Mouse (Mus musculus): ENCODE data around the gene Prkd1. TPM values are rescaled to one million over a fixed set of nuclear protein-coding genes. Genes with fewer than 3 reads are reported as not detected.
"Not testable (repeated sequence)": the region's sequence is repeated elsewhere in the genome, so short reads cannot be mapped to it uniquely, and the experiment has no call there.

Gene Prkd1
- total RNA-seq (2014; fragmentation: Nextera tagmentation) (0.10 TPM in 1 of 2 replicates, not detected in the other), total RNA-seq (2017) (not detected in 2 replicates)

- no peak for ATAC-seq (replicated peaks; ENCODE audit: low FRiP score, low TSS enrichment, poor library complexity, severe bottlenecking)
Observed at GRCm38 (mm10) chr12:50648671-50649541, at the start of gene Prkd1. TSS of gene Prkd1 (minus strand) at chr12:50649098.

- no peak for ATAC-seq (replicated peaks; ENCODE audit: low FRiP score, low TSS enrichment, poor library complexity, severe bottlenecking)
Observed at GRCm38 (mm10) chr12:50697492-50697891, 48.6 kb upstream of the Prkd1 start.

GRCm38 (mm10) chr12:50648176-50648670, 675 bp downstream of the Prkd1 start:
- ATAC-seq (replicated peaks; ENCODE audit: low FRiP score, low TSS enrichment, poor library complexity, severe bottlenecking) = no peak

- ATAC-seq (replicated peaks; ENCODE audit: low FRiP score, low TSS enrichment, poor library complexity, severe bottlenecking) = no peak
Observed at GRCm38 (mm10) chr12:50646857-50647256, 2.0 kb downstream of the Prkd1 start.

- ATAC-seq (replicated peaks; ENCODE audit: low FRiP score, low TSS enrichment, poor library complexity, severe bottlenecking) = no peak
Observed at GRCm38 (mm10) chr12:50642671-50643070, 6.2 kb downstream of the Prkd1 start.

GRCm38 (mm10) chr12:50640171-50640570, 8.7 kb downstream of the Prkd1 start:
- no peak for ATAC-seq (replicated peaks; ENCODE audit: low FRiP score, low TSS enrichment, poor library complexity, severe bottlenecking)

- no peak for ATAC-seq (replicated peaks; ENCODE audit: low FRiP score, low TSS enrichment, poor library complexity, severe bottlenecking)
Observed at GRCm38 (mm10) chr12:50634436-50634835, 14.5 kb downstream of the Prkd1 start.

GRCm38 (mm10) chr12:50626100-50626499, 22.8 kb downstream of the Prkd1 start:
- ATAC-seq (replicated peaks; ENCODE audit: low FRiP score, low TSS enrichment, poor library complexity, severe bottlenecking) = not testable (repeated sequence)

GRCm38 (mm10) chr12:50624175-50624574, 24.7 kb downstream of the Prkd1 start:
- ATAC-seq (replicated peaks; ENCODE audit: low FRiP score, low TSS enrichment, poor library complexity, severe bottlenecking) = no peak

- ATAC-seq (replicated peaks; ENCODE audit: low FRiP score, low TSS enrichment, poor library complexity, severe bottlenecking) = no peak
Observed at GRCm38 (mm10) chr12:50615852-50616251, 33.0 kb downstream of the Prkd1 start.

GRCm38 (mm10) chr12:50614341-50614740, 34.6 kb downstream of the Prkd1 start:
- no peak for ATAC-seq (replicated peaks; ENCODE audit: low FRiP score, low TSS enrichment, poor library complexity, severe bottlenecking)

- no peak for ATAC-seq (replicated peaks; ENCODE audit: low FRiP score, low TSS enrichment, poor library complexity, severe bottlenecking)
Observed at GRCm38 (mm10) chr12:50606703-50607500, 42.0 kb downstream of the Prkd1 start.

GRCm38 (mm10) chr12:50599370-50599769, 49.5 kb downstream of the Prkd1 start:
- ATAC-seq (replicated peaks; ENCODE audit: low FRiP score, low TSS enrichment, poor library complexity, severe bottlenecking) = no peak

GRCm38 (mm10) chr12:50598053-50598988, 50.6 kb downstream of the Prkd1 start:
- ATAC-seq (replicated peaks; ENCODE audit: low FRiP score, low TSS enrichment, poor library complexity, severe bottlenecking) = no peak

GRCm38 (mm10) chr12:50597467-50597866, 51.4 kb downstream of the Prkd1 start:
- no peak for ATAC-seq (replicated peaks; ENCODE audit: low FRiP score, low TSS enrichment, poor library complexity, severe bottlenecking)

GRCm38 (mm10) chr12:50595777-50596176, 53.1 kb downstream of the Prkd1 start:
- ATAC-seq (replicated peaks; ENCODE audit: low FRiP score, low TSS enrichment, poor library complexity, severe bottlenecking) = no peak

- ATAC-seq (replicated peaks; ENCODE audit: low FRiP score, low TSS enrichment, poor library complexity, severe bottlenecking) = no peak
Observed at GRCm38 (mm10) chr12:50594506-50594905, 54.4 kb downstream of the Prkd1 start.

- no peak for ATAC-seq (replicated peaks; ENCODE audit: low FRiP score, low TSS enrichment, poor library complexity, severe bottlenecking)
Observed at GRCm38 (mm10) chr12:50593481-50593880, 55.4 kb downstream of the Prkd1 start.

GRCm38 (mm10) chr12:50588137-50588761, 60.6 kb downstream of the Prkd1 start:
- no peak for ATAC-seq (replicated peaks; ENCODE audit: low FRiP score, low TSS enrichment, poor library complexity, severe bottlenecking)

Data from megakaryocyte-erythroid progenitor cell, adult 5-6 weeks (primary cell).